In the genomic region with DNA sequence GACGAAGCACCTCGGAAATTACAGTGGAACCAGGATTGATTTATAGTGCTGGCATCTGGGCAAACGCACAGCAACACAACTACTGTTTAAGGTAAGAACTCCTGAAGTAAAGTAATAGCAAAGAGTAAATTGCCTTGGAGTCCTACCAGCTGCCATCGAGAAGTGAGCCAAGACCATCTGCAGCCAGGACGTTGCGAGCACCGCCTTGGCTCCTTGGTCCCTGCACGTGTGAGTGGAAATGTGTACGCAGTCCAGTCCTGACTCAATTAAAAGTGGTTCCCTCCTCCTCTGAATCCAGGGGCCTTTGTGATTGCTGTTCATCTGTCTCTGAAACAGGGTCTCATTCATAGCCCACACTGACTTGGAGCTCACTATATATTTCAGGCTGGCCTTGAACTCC, we compare ENCODE assay signal across 12 mouse cellular contexts.
DNase-seq lines count a peak whose midpoint lies in the region; ATAC-seq and TF ChIP-seq lines count a peak whose summit lies in the region.
"Had no signal": no experiment of that assay in that cellular context is flagged by ENCODE, and none has a peak within 500 bp of the region (broad histone marks: within the 10 kb centered on the region; RNA-seq: fewer than 3 reads in every experiment).

No protein-coding gene starts in this region.

- no peak overlapping the region for H3K4me2 ChIP-seq in kidney, embryonic 15.5 days
- 0 out of 2 replicates have a peak overlapping the region, but pooled peaks have one; percentile 82 for H3K4me2 ChIP-seq in intestine, embryonic 14.5 days (ENCODE audit: low read length)
- H3K4me2 ChIP-seq in neural tube, embryonic 13.5 days, result peak overlapping the region; percentile 87

- TF ChIP-seq CTCF in gastrocnemius, adult 2 months (IDR thresholded peaks at IDR 0.05), result no peak

- peak overlapping the region; percentile 20 for H3K4me3 ChIP-seq in gastrocnemius, adult 2 months
- H3K4me3 ChIP-seq in kidney, embryonic 15.5 days (replicated peaks), result no peak overlapping the region
- H3K4me3 ChIP-seq in intestine, embryonic 14.5 days (ENCODE audit: low read depth, low read length), result no peak overlapping the region
- H3K4me3 ChIP-seq in neural tube, embryonic 13.5 days, result 0 out of 2 replicates have a peak overlapping the region, but pooled peaks have one; percentile 6

- no peak overlapping the region for H3K9ac ChIP-seq in kidney, embryonic 15.5 days
- H3K9ac ChIP-seq in intestine, embryonic 14.5 days (ENCODE audit: low read length), result no peak overlapping the region
- H3K9ac ChIP-seq in neural tube, embryonic 13.5 days, result peak overlapping the region; percentile 43

- H3K36me3 ChIP-seq in kidney, embryonic 15.5 days, result no peaks in the 10 kb centered on the region
- no peaks in the 10 kb centered on the region for H3K36me3 ChIP-seq in intestine, embryonic 14.5 days (ENCODE audit: control insufficient read depth, insufficient read depth, low read length)
- no peaks in the 10 kb centered on the region for H3K36me3 ChIP-seq in neural tube, embryonic 13.5 days

- H3K4me1 ChIP-seq in kidney, embryonic 15.5 days, result peaks cover 80% of the 10 kb centered on the region
- peaks cover 62% of the 10 kb centered on the region for H3K4me1 ChIP-seq in intestine, embryonic 14.5 days (replicated peaks; ENCODE audit: control insufficient read depth, insufficient read depth, low read length)
- peaks cover 68% of the 10 kb centered on the region for H3K4me1 ChIP-seq in neural tube, embryonic 13.5 days (replicated peaks)

- ATAC-seq in kidney, embryonic 15.5 days (replicated peaks; ENCODE audit: low FRiP score), result no peak
- ATAC-seq in intestine, embryonic 14.5 days (replicated peaks; ENCODE audit: low FRiP score, low TSS enrichment, low read depth), result no peak
- ATAC-seq in neural tube, embryonic 13.5 days (ENCODE audit: low read depth), result no peak

- no peaks in the 10 kb centered on the region for H3K27me3 ChIP-seq in kidney, embryonic 15.5 days
- no peaks in the 10 kb centered on the region for H3K27me3 ChIP-seq in intestine, embryonic 14.5 days (replicated peaks; ENCODE audit: control insufficient read depth, insufficient read depth, low read length)
- H3K27me3 ChIP-seq in neural tube, embryonic 13.5 days, result no peaks in the 10 kb centered on the region

- no peak overlapping the region for H3K27ac ChIP-seq in gastrocnemius, adult 2 months
- H3K27ac ChIP-seq in kidney, embryonic 15.5 days, result 0 out of 2 replicates have a peak overlapping the region, but pooled peaks have one; percentile 14
- no peak overlapping the region for H3K27ac ChIP-seq in intestine, embryonic 14.5 days (ENCODE audit: low read depth)
- H3K27ac ChIP-seq in neural tube, embryonic 13.5 days (replicated peaks), result peak overlapping the region; percentile 33; the same call in 1 of the 2 replicates

- DNase-seq in gastrocnemius, adult 2 months, result no peak
- no peak for DNase-seq in gastrocnemius, postnatal 25 days
- DNase-seq in kidney, postnatal 36 days, result no peak
- DNase-seq in intestine, embryonic 14.5 days (ENCODE audit: low spot score), result no peak
- DNase-seq in right cerebral cortex, adult 2 months (ENCODE audit: low spot score in 2 of 2), result no peak
- DNase-seq in thymus, postnatal 4 days, result no peak
- DNase-seq: cerebellum, adult 9-11 months; lung, postnatal 14 days; retina, postnatal 1 day; thymus, postnatal 36 days had no signal

- no peaks in the 10 kb centered on the region for H3K9me3 ChIP-seq in kidney, embryonic 15.5 days (replicated peaks)
- H3K9me3 ChIP-seq in intestine, embryonic 14.5 days (ENCODE audit: control insufficient read depth, low read length), result no peaks in the 10 kb centered on the region
- no peaks in the 10 kb centered on the region for H3K9me3 ChIP-seq in neural tube, embryonic 13.5 days

- intact Hi-C loops in gastrocnemius, adult 2 months (cut with DNase I), result no loop called here

- 57% methylated on average over 9 of the region's 9 CpGs for WGBS in kidney, embryonic 15.5 days
- 49% methylated on average over 9 of the region's 9 CpGs for WGBS in intestine, embryonic 14.5 days
- WGBS in neural tube, embryonic 13.5 days, result 54% methylated on average over 9 of the region's 9 CpGs

Comparison
In these comparisons a context has a peak if more than half of its experiments do, and no peak if none do; other contexts are left out.
1. H3K27ac ChIP-seq: peak in kidney, embryonic 15.5 days (single experiment) and neural tube, embryonic 13.5 days (single experiment); none in gastrocnemius, adult 2 months (single experiment) and intestine, embryonic 14.5 days (single experiment).
2. H3K4me3 ChIP-seq: peak in gastrocnemius, adult 2 months (single experiment) and neural tube, embryonic 13.5 days (single experiment); none in kidney, embryonic 15.5 days (single experiment) and intestine, embryonic 14.5 days (single experiment).